Mouse (Mus musculus) hindbrain, embryonic 13.5 days (tissue): ENCODE measurements around the gene Lef1. TPM values are rescaled to one million over a fixed set of nuclear protein-coding genes. Genes with fewer than 3 reads are reported as not detected.
A peak's percentile ranks its signal among the peaks of the same experiment; 100 is the strongest.

Experiments used
- ATAC-seq: fragments of 200-750 bp; cut with Nextera tagmentation; 2 replicates; pipeline ENCODE4 v1.8.0; 2017; ENCODE audit warnings: moderate TSS enrichment; ENCODE audit not compliant: low FRiP score
- H3K27ac ChIP-seq: fragments of 300-500 bp; sonication (generic); 2 replicates; pipeline ENCODE4 v1.5.1; 2015; ENCODE audit warnings: inconsistent platforms, mild to moderate bottlenecking, moderate library complexity
- H3K27me3 ChIP-seq: fragments of 300-500 bp; sonication (generic); 2 replicates; pipeline ENCODE4 v1.6.1; 2015; ENCODE audit warnings: mild to moderate bottlenecking, inconsistent platforms
- H3K36me3 ChIP-seq: fragments of 300-500 bp; sonication (generic); 2 replicates; pipeline ENCODE4 v1.6.1; 2015; ENCODE audit warnings: mild to moderate bottlenecking, inconsistent platforms
- H3K4me1 ChIP-seq: fragments of 300-500 bp; sonication (generic); replicated peaks from 2 replicates; pipeline ENCODE4 v1.6.1; 2015; ENCODE audit warnings: inconsistent platforms
- H3K4me2 ChIP-seq: fragments of 300-500 bp; sonication (generic); 2 replicates; pipeline ENCODE4 v1.6.1; 2015; ENCODE audit warnings: inconsistent platforms, mild to moderate bottlenecking, moderate library complexity
- H3K4me3 ChIP-seq: fragments of 300-500 bp; sonication (generic); 2 replicates; pipeline ENCODE4 v1.5.1; 2015; ENCODE audit warnings: mild to moderate bottlenecking, inconsistent platforms
- H3K9ac ChIP-seq: fragments of 300-500 bp; sonication (generic); 2 replicates; pipeline ENCODE4 v1.6.1; 2015; ENCODE audit warnings: mild to moderate bottlenecking, inconsistent platforms
- H3K9me3 ChIP-seq: fragments of 300-500 bp; sonication (generic); 2 replicates; pipeline ENCODE4 v1.6.1; 2016; ENCODE audit warnings: inconsistent platforms
- WGBS: fragments of 180-500 bp; shearing (Covaris S2); methylation state at CpG from one replicate; pipeline ENCODE4 v1.1.7; 2015; 5-methylcytosine and 5-hydroxymethylcytosine counted together
- polyA plus RNA-seq: library from polyadenylated mRNA; unstranded; fragments of >200 nt; fragmentation: Nextera tagmentation; extraction: Ambion mirVana; gene quantifications from 2 replicates; pipeline ENCODE4 v1.2.1, GENCODE M21; 2015

Lef1 gene
- polyA plus RNA-seq, 1 experiment from 2014 or later = 13.5 TPM

DNA sequence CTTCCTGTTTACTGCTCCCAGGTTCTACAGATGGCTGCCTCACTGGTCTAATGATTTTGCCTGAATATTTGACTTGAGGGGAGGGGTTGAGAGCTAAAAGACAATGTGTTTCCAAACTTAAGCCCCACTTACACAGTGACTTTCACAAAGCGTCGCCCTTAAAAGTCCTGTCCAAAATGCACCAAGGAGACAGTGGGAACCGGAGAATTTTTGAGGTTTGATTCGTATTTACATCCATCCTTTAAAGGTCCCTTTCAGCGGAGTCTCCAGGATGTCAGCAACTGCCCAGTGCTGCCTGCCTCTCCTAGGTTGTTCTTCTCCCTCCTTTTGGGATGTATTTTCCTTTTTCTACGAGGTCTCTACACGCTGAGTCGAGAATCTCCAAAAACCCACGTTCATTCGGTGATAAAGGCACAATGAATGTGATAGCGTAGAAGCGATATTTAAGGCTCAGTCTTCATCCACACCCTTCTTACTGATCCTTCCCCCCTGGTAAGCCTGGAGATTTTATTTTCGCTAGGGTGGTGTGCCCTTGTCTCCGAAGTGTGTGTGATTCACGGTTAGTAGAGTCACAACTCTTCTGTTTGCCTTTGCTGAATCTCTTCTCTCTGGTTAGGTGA lies 1.1 kb upstream of the Lef1 start:
- peaks cover 91% of the 10 kb centered on the region for H3K27me3 ChIP-seq
- no peaks in the 10 kb centered on the region for H3K36me3 ChIP-seq
- ATAC-seq = no peak
- no peaks in the 10 kb centered on the region for H3K9me3 ChIP-seq
- no peak overlapping the region for H3K27ac ChIP-seq
- WGBS = under 1% methylated on average over 15 of the region's 15 CpGs
- peak overlapping the region; percentile 70 for H3K4me2 ChIP-seq
- H3K4me3 ChIP-seq = peak overlapping the region; percentile 47
- peaks cover 60% of the 10 kb centered on the region for H3K4me1 ChIP-seq
- no peak overlapping the region for H3K9ac ChIP-seq

GRCm38 (mm10) chr3:131109686-131110070 lies 593 bp upstream of the Lef1 start:
- peak overlapping the region; percentile 47 for H3K4me3 ChIP-seq
- H3K36me3 ChIP-seq = no peaks in the 10 kb centered on the region
- peaks cover 60% of the 10 kb centered on the region for H3K4me1 ChIP-seq
- H3K27me3 ChIP-seq = peaks cover 91% of the 10 kb centered on the region
- H3K27ac ChIP-seq = no peak overlapping the region
- no peak for ATAC-seq
- no peaks in the 10 kb centered on the region for H3K9me3 ChIP-seq
- 1% methylated on average over 13 of the region's 14 CpGs for WGBS
- 0 out of 2 replicates have a peak overlapping the region, but pooled peaks have one; percentile 69 for H3K9ac ChIP-seq
- peak overlapping the region; percentile 70 for H3K4me2 ChIP-seq

- Histone ChIP-seq H3K27me3 (peaks cover 83% of the 10 kb centered on the region), H3K27ac (0 out of 2 replicates have a peak overlapping the region, but pooled peaks have one; percentile 30), H3K9me3 (no peaks in the 10 kb centered on the region), H3K9ac (peak overlapping the region; percentile 69), H3K4me2 (peak overlapping the region; percentile 70), H3K36me3 (no peaks in the 10 kb centered on the region), H3K4me3 (peak overlapping the region; percentile 47), H3K4me1 (peaks cover 52% of the 10 kb centered on the region)
- WGBS = under 1% methylated on average over 59 of the region's 59 CpGs
- peak; percentile 23; the same call in 1 of the 2 replicates for ATAC-seq
These were observed 1.0 kb downstream of the Lef1 start for GRCm38 (mm10) chr3:131111151-131111850.

- Histone ChIP-seq H3K4me2 (peak overlapping the region; percentile 70), H3K27ac (no peak overlapping the region), H3K4me1 (peaks cover 45% of the 10 kb centered on the region), H3K36me3 (no peaks in the 10 kb centered on the region), H3K27me3 (peaks cover 78% of the 10 kb centered on the region), H3K4me3 (peak overlapping the region; percentile 47), H3K9me3 (no peaks in the 10 kb centered on the region), H3K9ac (peak overlapping the region; percentile 69)
- ATAC-seq = peak; percentile 50
- under 1% methylated on average over 69 of the region's 69 CpGs for WGBS
These were observed 1.7 kb downstream of the Lef1 start for GRCm38 (mm10) chr3:131111851-131112572.

GRCm38 (mm10) chr3:131112573-131112955 lies 2.3 kb downstream of the Lef1 start:
- no peak for ATAC-seq
- Histone ChIP-seq H3K9me3 (no peaks in the 10 kb centered on the region), H3K4me3 (peak overlapping the region; percentile 47), H3K27me3 (peaks cover 72% of the 10 kb centered on the region), H3K36me3 (no peaks in the 10 kb centered on the region), H3K27ac (no peak overlapping the region), H3K4me2 (peak overlapping the region; percentile 70), H3K9ac (peak overlapping the region; percentile 69), H3K4me1 (peaks cover 39% of the 10 kb centered on the region)
- 1% methylated on average over 7 of the region's 7 CpGs for WGBS

- Histone ChIP-seq H3K27ac (no peak overlapping the region), H3K4me2 (peak overlapping the region; percentile 70), H3K36me3 (no peaks in the 10 kb centered on the region), H3K4me3 (peak overlapping the region; percentile 47), H3K9me3 (no peaks in the 10 kb centered on the region), H3K9ac (no peak overlapping the region), H3K4me1 (peaks cover 36% of the 10 kb centered on the region), H3K27me3 (peaks cover 68% of the 10 kb centered on the region)
- WGBS = 5% methylated on average over 13 of the region's 13 CpGs
- no peak for ATAC-seq
These were observed 2.8 kb downstream of the Lef1 start for GRCm38 (mm10) chr3:131113029-131113428.

GRCm38 (mm10) chr3:131116116-131116515 lies 5.8 kb downstream of the Lef1 start:
- H3K27ac ChIP-seq = no peak overlapping the region
- no peaks in the 10 kb centered on the region for H3K9me3 ChIP-seq
- no peak overlapping the region for H3K4me2 ChIP-seq
- H3K36me3 ChIP-seq = no peaks in the 10 kb centered on the region
- H3K27me3 ChIP-seq = peaks cover 40% of the 10 kb centered on the region
- peaks cover 17% of the 10 kb centered on the region for H3K4me1 ChIP-seq
- no peak overlapping the region for H3K9ac ChIP-seq
- ATAC-seq = no peak
- no peak overlapping the region for H3K4me3 ChIP-seq
- WGBS = 93% methylated on average over 13 of the region's 13 CpGs

DNA sequence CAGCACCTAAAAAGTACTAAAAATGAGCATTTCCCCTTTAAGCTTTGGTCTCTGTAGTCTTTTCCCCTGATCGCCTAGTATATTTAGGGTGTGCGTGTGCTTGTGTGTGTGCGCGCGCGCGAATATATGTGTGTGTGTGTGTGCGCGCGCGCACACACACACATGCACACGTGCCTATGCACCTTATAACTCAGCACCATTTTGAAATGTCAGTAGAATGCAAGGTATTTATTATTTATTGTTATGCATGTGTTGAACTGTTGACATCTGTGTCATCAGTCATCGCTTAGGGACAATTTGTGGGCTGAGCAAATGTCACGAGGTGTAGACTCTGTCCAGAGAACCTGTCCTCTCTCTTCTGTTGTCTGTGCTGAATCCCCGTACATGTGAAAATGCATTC lies 7.1 kb downstream of the Lef1 start:
- H3K4me3 ChIP-seq = no peak overlapping the region
- H3K36me3 ChIP-seq = no peaks in the 10 kb centered on the region
- no peak overlapping the region for H3K27ac ChIP-seq
- ATAC-seq = no peak
- no peak overlapping the region for H3K4me2 ChIP-seq
- H3K9me3 ChIP-seq = no peaks in the 10 kb centered on the region
- H3K9ac ChIP-seq = no peak overlapping the region
- 93% methylated on average over 15 of the region's 15 CpGs for WGBS
- peaks cover 5% of the 10 kb centered on the region for H3K4me1 ChIP-seq
- H3K27me3 ChIP-seq = peaks cover 32% of the 10 kb centered on the region

GRCm38 (mm10) chr3:131117883-131118282 lies 7.6 kb downstream of the Lef1 start:
- no peaks in the 10 kb centered on the region for H3K9me3 ChIP-seq
- no peak for ATAC-seq
- H3K27me3 ChIP-seq = peaks cover 26% of the 10 kb centered on the region
- H3K27ac ChIP-seq = no peak overlapping the region
- no peak overlapping the region for H3K4me2 ChIP-seq
- 63% methylated on average over 3 of the region's 3 CpGs for WGBS
- no peaks in the 10 kb centered on the region; the same call in 1 of the 2 replicates for H3K4me1 ChIP-seq
- H3K36me3 ChIP-seq = no peaks in the 10 kb centered on the region
- H3K4me3 ChIP-seq = no peak overlapping the region
- H3K9ac ChIP-seq = no peak overlapping the region

GRCm38 (mm10) chr3:131119435-131119834 lies 9.2 kb downstream of the Lef1 start:
- H3K9ac ChIP-seq = no peak overlapping the region
- no peak overlapping the region for H3K4me2 ChIP-seq
- no peaks in the 10 kb centered on the region for H3K36me3 ChIP-seq
- no peaks in the 10 kb centered on the region for H3K4me1 ChIP-seq
- 89% methylated on average over 10 of the region's 10 CpGs for WGBS
- H3K9me3 ChIP-seq = no peaks in the 10 kb centered on the region
- H3K27me3 ChIP-seq = peaks cover 11% of the 10 kb centered on the region
- no peak overlapping the region for H3K4me3 ChIP-seq
- H3K27ac ChIP-seq = no peak overlapping the region
- ATAC-seq = no peak

DNA sequence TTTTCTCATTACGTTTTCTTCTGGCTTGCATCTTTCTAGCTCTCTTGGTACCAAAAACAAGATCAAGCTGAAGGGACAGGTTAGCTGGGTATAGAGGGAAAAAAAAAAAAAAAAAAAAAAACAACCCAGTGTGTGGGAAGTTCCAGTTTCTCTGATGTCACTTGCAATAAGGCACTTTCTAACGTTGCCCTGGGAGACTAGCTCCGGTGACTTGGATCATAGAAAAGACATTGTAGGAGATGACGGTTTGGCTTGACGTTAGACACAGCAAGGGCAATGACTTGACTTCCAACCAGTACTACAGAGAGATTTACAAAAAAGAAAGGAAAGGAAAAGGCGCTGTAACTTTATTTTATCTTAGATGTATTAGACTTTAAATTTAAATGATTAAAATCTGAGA lies 13.2 kb downstream of the Lef1 start:
- Histone ChIP-seq H3K27ac (no peak overlapping the region), H3K4me2 (no peak overlapping the region), H3K9me3 (no peaks in the 10 kb centered on the region), H3K27me3 (no peaks in the 10 kb centered on the region), H3K4me1 (no peaks in the 10 kb centered on the region), H3K36me3 (no peaks in the 10 kb centered on the region), H3K4me3 (no peak overlapping the region), H3K9ac (no peak overlapping the region)
- 91% methylated on average over 6 of the region's 6 CpGs for WGBS
- ATAC-seq = no peak

DNA sequence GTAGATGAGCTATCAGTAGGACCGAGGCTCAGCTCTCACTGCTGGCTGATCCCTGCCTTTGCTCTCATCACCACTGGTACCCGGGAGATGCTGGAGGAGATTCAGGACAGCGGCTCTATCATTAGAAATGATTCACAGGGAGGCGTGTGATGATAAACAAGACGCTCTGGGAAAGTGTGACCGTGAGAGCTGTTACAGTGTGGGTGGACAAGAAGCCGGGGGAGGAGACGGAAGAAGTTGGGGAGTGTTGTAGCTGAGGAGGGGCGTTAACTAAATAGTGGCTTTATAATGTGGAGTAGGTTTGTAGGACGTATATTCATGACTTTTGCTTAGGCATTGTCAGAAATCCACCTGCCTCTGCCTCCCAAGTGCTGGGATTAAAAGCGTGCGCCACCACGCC lies 15.6 kb downstream of the Lef1 start:
- H3K9me3 ChIP-seq = no peaks in the 10 kb centered on the region
- no peaks in the 10 kb centered on the region for H3K27me3 ChIP-seq
- H3K4me2 ChIP-seq = no peak overlapping the region
- H3K27ac ChIP-seq = no peak overlapping the region
- no peaks in the 10 kb centered on the region for H3K36me3 ChIP-seq
- H3K4me3 ChIP-seq = no peak overlapping the region
- no peak for ATAC-seq
- no peaks in the 10 kb centered on the region for H3K4me1 ChIP-seq
- no peak overlapping the region for H3K9ac ChIP-seq
- WGBS = 98% methylated on average over 13 of the region's 13 CpGs
